Mouse (Mus musculus) G1E (cell line): ENCODE results near the gene Tomm40.

Experiments used
- CTCF ChIP-seq: IDR thresholded peaks from 2 replicates; pipeline ENCODE4 v1.5.1; 2012; ENCODE audit warnings: low read depth, low read length, inconsistent platforms, mixed read lengths
- GATA1 ChIP-seq: IDR thresholded peaks from 2 replicates; pipeline ENCODE4 v1.6.1; 2012; ENCODE audit warnings: borderline replicate concordance, low read length, inconsistent platforms, mixed read lengths
- GATA2 ChIP-seq: IDR thresholded peaks from 2 replicates; pipeline ENCODE4 v1.6.1; 2012; ENCODE audit warnings: low read depth, low read length, inconsistent platforms, borderline replicate concordance
- POLR2AphosphoS5 ChIP-seq: IDR thresholded peaks from 2 replicates; pipeline ENCODE4 v1.6.1; 2012; ENCODE audit warnings: low read depth, low read length, inconsistent platforms; ENCODE audit not compliant: insufficient replicate concordance
- TAL1 ChIP-seq: conservative IDR thresholded peaks from 2 replicates; pipeline ENCODE4 v1.6.1; 2012; ENCODE audit warnings: low read depth, low read length, inconsistent platforms, mixed read lengths

DNA sequence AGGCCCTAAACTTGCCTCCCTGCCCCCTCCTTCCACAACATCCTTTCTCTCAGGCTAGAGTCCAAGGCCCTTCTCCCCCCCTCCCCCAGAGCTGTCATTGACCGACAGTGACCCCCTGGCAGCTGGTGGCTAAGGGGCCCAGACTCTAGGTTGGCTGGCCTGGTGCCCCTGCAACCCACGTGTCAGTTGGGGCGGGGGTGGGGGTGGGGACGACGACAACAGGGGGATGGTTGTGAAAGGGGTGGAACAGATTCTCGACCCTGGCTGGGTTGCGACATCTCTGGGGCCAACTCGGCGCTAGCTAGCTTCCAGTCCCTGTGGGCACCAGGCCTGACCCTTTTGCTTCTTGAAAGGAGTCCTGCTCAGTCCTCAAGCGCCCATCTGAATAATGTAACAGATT lies 21.8 kb downstream of the Tomm40 start:
- TF ChIP-seq GATA1 = no peak
- no peak for TF ChIP-seq CTCF
- TF ChIP-seq TAL1 = no peak
- no peak for TF ChIP-seq GATA2
- no peak for TF ChIP-seq POLR2AphosphoS5
